Mouse (Mus musculus) hematopoietic stem cell, adult 5-6 weeks (primary cell): ENCODE data around the gene Olfr1443. TPM values are rescaled to one million over a fixed set of nuclear protein-coding genes. Genes with fewer than 3 reads are reported as not detected.
"Not testable (repeated sequence)": the region's sequence is repeated elsewhere in the genome, so short reads cannot be mapped to it uniquely, and the experiment has no call there.

ENCODE experiments used
- ATAC-seq, 2 experiments: fragments of 125-278 bp in 1 of 2; replicated peaks in 1 of 2; 2 replicates each; pipeline ENCODE4 v1.8.0; 2016 to 2017; ENCODE audit warnings: inconsistent platforms in 2 of 2, mild to moderate bottlenecking in 2 of 2, moderate number of reproducible peaks in 2 of 2, low read depth in 1 of 2, moderate TSS enrichment in 1 of 2; ENCODE audit not compliant: low FRiP score in 2 of 2, poor library complexity in 2 of 2, severe bottlenecking in 2 of 2, insufficient read depth in 1 of 2, low TSS enrichment in 1 of 2
- total RNA-seq: library from RNA; stranded (forward); fragments of 172-1452, 232-1000 nt; gene quantifications from 2 replicates; pipeline ENCODE4 v1.2.3, GENCODE M21; 2017

Olfr1443 gene
- total RNA-seq, result not detected in 2 replicates

DNA sequence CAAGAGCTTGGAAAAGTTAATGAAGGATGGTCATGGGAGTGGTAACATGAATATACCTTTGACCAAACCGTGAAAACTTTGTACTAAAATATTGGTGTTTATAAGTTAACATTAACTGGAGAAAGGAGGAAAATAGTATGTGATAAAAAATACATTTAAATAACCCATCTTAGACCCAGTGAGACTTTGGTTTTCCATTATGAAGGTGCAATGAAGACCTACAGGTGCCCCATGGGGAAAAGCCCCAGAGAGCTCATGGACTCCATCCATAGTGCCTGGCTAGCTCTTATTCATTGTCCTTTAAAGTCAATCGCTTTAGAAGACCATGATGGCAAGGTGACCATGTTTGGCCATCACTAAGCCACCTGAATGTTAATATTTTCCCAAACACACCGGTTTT, at the start of gene Olfr1443:
Gene Olfr1443, plus strand, starts transcription at position 301 of the 400 bp plus-strand sequence.
- no peak for ATAC-seq

DNA sequence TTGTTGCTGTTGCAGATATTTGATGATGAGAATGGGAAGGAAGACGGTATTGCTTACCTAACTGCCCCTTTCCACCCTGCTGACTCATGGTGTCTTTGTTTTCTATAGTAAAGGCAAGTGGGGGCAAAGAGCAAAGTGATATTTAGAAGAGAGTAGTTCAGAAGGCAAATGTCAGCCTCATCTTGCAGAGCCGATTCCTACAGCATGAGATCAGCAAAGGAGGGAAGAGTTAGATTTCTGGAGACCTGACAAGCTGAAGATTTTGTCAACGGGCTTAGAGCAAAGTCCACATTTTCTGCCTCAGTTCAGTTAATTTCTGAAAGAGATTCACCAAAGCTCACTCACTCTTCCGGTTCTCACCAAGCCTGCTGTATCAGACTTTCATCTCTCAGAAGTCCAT, 44.7 kb upstream of the Olfr1443 start, which contains the start of gene Glyat:
Gene Glyat, plus strand, starts transcription at position 133 of the 400 bp plus-strand sequence.
- no peak for ATAC-seq

DNA sequence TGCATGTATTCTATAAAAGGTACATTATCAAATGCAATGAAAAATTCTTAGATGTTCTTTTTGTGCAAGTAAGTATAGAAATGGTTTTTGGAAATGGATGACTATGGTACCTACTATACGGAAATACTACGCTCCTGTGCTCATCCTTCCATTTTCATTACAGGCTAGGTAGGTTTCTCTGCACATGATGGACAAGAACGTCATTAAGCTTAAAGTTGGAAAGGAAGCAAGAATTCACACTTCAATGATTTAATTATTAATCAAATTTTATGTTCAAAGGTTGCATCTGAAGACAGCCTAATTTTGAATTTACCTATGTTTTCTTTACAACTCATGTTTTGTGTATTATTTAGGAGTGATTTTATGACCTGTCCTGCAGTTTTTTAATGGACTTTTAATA, 43.7 kb upstream of the Olfr1443 start:
- no peak for ATAC-seq

DNA sequence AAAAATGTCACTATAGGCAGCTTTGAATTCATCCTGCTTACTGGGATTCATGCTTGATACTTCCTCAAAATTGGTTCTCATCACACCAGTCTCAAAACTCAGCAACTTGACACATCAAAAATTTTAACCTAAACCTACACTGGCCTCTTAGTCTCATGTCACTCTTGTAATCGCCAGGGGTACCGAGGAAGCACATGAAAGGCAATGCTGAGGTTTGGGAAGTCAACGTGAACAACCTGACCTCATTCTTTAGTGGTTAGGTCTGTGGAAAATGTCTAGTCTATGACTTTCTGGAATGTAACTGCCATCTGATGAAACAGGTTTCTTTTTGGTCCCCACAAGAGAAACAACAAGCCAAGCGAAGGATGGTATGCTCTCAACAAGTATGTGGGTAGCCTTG, 42.9 kb upstream of the Olfr1443 start:
- ATAC-seq, result no peak

DNA sequence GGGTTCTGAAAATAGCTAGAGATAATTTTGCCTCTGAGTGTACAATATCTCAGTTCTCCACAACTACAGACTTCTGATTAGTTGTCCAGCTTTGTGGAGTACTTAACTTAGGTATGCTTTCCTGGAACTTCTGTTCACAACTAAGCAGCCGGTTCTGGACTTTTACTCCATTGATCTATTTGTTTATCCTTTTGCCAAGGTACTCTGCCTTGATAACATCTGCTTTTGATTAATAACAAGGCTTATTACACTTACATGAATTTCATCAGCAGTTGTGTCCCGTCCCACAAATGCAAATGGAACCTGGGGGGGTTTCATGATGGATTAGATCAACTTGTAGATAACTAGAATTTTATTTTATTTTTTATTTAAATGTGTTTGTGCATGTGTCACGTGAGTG, 41.0 kb upstream of the Olfr1443 start:
- ATAC-seq, result no peak

DNA sequence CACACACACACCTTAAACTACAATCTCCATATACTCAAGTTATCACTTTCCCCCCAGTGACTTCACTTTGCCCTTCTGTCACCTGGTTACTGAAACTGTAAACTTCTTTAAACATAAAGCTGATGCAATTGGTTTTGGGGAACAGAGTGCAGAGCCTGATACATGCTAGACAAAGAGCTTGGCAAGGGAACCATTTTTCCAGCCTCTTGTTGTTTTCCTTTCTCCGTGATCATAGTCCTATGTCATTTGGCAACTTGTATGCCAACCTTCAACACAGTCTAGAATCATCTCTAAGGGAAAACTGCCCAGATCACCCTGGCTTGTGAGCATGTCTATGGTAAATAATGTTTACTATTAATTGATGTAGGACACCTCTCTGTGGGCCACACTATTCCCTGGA, 39.9 kb upstream of the Olfr1443 start:
- no peak for ATAC-seq

DNA sequence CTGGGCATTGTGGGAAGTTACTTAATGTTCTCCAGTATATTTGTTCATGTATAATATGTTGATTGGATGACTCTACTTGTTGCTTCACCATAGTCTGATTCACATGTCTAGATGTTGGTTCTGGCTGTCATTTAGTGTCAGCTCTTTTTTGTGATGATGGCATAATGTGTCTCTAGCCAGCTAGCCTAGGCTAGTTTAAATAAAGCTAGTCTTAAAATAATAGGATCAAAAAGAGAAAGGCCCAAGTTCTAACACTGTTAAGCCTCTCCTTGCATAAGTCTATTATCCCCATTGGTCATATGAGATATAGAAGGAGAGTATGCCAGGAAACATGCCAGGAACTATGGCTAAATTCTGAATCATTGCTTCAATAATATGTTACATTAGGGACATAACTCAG, 28.4 kb upstream of the Olfr1443 start:
- ATAC-seq, result no peak

DNA sequence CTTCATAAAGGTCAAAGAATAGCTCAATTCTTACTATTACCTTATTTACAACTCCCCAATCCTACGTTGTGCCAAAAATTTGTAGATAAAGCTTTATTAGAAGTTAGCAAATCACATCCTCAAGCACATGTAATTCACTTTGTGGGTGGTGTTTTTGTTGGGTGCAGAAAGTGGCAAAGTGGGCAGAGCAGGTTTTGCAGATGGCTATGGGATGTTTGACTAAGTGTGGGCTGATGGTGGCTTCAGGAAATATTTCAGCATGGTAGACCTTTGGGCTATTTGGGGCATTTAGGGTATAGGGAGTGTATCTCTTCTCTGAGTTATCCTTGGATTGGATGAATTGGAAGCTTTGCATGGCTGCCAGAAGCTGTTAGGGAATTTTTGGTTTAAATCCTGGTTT, 11.8 kb upstream of the Olfr1443 start:
- no peak for ATAC-seq

DNA sequence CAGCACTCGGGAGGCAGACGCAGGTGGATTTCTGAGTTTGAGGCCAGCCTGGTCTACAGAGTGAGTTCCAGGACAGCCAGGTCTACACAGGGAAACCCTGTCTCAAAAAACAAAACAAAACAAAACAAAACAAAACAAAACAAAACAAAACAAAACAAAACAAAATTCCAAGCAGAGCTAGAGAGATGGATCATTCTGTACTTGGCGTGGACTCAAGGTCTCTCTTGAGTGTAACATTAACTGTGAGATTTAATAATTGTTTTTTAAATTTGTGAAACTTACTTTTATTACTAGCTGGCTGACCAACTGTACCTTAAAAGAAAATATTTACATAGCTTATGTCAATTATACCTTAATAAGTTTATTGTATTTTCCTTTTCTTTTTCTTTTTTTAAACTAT, 9.3 kb upstream of the Olfr1443 start:
- not testable (repeated sequence) for ATAC-seq

DNA sequence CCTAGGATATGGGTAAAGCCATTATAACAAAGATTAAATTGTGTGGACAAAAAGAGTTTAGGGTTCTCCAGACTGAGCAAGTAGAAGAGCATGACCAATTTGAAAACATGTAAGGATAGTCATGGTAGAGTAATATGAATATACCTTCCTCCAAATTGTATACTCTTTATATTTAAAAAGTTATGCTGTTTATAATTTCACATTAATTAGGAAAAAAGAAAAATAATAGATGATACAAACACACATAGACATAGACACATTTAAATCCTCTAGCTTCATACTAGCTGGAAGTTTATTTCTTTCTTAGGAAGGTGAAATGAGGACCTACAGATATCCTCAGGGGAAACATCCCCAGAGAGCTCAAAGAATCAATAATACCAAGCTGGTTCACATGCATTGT, 7.8 kb upstream of the Olfr1443 start, which contains the start of gene Olfr1442:
Gene Olfr1442, plus strand, starts transcription at position 301 of the 400 bp plus-strand sequence.
- ATAC-seq, result no peak

DNA sequence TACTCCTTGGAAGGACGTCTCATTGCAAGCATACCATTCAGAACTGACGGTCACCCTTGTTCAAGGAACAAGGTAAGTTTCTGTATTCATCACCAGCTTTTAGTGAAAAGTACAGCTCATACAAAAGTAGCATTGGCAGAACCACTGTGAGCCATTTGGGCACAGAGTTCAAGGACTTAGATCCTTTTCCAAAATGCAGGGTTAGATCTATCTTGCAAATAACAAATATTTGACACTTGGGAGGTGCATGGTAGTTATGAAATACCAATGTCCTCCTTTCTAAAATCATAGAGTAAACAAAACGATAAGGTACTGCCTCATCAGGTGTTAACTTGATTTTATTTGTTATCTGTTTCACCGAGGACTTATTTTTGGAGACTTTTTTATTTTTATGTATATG, 6.9 kb upstream of the Olfr1443 start:
- ATAC-seq, result no peak

DNA sequence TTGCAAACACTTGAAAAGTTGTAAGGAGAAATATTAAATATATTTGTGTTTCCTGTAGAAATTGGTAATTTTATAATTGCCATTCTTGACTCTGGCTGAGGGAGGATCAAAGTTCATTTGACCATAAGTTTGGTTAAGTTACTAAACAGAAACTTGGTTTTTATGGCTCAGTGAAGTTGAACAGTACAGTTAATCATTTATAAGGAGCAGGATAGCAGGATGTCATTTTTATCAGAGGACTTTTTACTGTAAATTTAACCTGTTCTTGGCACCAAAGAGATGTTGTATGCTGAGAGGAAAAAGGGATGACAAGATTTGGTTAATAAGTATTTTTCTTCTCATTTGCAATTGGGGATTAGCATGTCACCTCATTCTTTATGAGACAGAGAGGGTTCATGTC, 6.7 kb downstream of the Olfr1443 start:
- no peak for ATAC-seq

DNA sequence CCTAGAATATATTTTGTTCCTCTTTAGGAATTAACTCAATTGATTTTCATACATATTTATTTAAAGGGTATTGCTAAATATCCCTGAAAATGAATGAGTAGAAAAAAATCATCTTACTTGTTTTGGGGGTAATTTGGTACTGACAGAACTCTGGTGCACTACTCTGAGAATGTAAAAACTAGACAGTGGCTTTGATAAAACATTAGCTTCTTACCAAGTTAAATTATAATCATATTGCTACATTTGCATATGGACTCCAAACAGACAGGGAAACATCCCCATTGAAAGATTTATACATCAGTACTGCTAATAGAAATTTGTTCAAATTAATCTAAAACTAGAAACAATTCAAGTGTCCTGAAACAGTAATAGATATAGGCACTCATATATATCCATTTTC, 7.3 kb downstream of the Olfr1443 start:
- ATAC-seq, result no peak

DNA sequence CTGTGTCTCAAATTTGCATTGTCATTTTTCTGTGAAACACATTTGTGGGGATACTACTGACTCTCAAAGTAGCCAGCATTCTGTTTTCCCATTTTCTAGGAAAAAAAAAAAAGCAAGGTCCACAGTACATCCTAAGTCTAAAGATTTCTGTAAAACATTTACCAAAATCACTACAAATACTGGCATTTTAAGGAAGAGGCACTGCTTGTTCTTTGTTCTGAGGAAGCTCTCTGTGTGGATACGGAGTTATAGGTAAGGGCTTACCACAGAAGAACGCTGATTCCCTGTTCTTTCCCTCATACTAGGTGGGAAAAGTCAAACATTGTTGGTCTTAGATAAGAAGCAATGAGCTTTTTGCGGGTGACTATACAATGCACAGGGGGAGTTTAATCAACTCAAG, 17.7 kb downstream of the Olfr1443 start, which contains the start of gene Keg1:
Gene Keg1, plus strand, starts transcription at position 197 of the 400 bp plus-strand sequence.
- ATAC-seq, result no peak

DNA sequence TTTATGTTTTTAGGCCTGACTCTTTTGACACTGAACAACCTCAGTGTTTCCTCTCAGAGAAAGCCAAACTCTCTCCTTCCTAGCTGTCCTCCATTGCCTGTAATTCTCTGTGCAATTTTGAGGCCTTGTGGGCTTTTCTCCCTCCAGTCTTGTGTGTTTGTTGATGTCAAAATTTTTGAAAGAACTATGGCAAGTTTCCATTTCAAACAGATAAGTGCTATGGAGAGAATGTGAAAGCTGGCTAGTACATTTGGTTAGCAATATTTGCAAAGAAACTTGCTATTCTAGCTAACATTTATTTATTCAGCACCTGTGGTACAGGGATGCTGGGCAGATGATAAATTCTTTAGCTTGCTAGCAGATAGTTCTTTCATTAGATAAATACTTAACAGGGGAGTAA, 18.3 kb downstream of the Olfr1443 start:
- no peak for ATAC-seq

DNA sequence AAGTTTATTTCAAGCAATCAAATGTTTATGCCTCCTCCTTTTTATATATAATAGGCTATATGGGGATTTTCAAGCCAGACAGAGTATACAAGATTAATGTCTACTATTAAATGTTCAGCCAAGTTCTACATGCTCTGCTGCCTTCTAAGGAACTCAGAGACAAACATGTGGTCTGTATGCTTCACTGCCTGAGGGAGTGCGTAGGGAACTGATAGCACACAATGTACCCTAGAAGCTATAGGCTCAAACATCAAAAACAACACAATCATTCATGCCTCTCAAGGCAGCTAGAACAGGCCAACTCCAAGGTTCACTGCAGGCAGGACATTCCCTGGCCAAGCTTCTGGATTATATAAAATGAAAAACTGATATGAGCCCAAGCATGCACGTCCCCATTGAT, 30.5 kb downstream of the Olfr1443 start:
- ATAC-seq, result no peak

DNA sequence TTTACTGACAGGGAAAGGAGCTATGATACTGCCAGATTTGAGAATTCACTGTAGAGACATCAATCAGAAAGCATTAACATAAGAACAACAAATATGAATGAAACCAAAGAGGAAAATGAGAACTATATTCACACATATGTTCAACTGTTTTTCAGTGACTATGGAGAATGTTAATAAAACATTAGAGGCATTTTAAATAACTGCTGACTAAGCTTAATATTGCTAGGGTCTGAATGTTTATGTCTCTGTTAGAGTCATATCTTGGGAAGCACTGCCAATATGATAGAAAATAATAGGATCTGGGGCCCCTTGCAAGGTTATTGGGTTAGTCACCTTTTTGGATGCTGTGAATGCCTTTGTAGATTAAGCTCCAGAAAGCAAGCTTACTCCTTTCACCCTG, 31.1 kb downstream of the Olfr1443 start:
- ATAC-seq, result no peak

DNA sequence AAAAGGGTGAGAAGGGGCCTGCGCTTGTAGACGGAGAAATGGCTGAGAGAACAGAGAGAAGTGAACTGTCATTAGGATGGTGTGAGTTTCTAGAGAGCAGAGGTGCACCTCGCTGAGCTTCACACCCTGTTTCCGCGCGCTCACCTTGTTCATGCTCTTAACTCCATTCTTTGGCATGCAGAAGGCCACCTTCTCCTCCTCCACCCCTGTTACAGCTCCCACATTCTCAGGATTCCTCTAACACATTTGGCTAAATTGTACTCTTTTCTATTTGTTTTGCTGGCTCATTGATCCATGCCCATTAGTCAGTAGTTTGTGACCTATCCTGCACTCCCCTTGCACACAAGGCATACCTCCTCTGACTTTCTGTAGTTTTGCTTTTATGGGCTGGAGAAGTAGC, 41.3 kb downstream of the Olfr1443 start:
- no peak for ATAC-seq

DNA sequence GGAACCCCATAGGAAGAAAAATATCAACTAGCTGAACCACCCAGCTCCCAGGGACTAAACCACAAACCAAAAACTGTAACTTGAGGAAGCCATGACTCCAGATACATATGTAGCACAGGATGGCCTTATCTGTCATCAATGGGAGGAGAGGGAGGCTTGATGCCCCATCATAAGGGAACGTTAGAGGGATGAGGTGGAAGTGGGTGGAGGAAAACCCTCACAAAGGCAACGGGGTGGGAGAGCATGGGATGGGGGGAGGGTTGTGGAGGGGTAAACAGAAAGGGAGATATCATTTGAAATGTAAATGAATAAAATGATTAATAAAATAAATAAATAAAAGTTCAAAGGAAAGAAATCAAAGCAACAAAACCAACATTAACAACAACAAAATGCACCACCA, 42.6 kb downstream of the Olfr1443 start:
- no peak for ATAC-seq

DNA sequence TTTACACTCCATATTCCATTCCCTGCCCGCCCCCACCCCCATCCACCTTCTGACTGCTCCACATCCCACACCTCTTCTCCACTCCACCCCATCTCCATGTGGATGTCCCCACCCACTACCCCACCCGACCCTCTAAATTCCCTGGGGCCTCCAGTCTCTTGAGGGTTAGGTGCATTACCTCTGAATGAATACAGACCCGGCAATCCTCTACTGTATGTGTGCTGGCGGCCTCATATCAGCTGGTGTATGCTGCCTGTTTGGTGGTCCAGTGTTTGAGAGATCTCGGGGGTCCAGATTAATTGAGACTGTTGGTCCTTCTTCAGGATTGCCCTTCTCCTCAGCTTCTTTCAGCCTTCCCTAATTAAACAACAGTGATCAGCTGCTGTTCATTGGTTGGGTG, 43.0 kb downstream of the Olfr1443 start:
- not testable (repeated sequence) for ATAC-seq
